Mouse (Mus musculus) thymus, postnatal 4 days (tissue): ENCODE measurements at regions not wholly inside any gene's neighbourhood (a gene's known extent, or its start where the extent isn't known, plus 50 kb on each side); places are given as distances from the start of the nearest gene placed in this dataset.
A peak's percentile ranks its signal among the peaks of the same experiment; 100 is the strongest.

Experiments
- DNase-seq: peaks from one replicate; pipeline ENCODE4 v3.0.0; 2021

DNA sequence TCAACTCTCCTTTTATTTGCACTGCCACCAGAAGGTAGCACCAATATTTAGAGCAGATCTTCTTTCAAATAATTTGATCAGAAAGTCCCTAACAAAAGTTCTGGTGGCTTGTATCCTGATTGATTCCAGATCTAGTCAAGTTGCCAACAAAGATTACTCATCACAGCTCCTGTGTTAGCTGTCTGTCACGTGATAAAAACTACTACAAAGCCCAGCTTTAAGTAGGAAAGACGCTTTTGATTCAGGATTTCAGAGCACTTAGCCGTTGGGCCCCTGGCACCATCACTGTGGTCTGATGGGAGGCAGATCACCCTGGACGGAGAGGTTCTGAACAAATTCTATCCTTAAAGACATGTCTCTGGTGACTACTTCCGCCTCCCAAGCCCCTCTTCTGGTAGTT lies 241.6 kb upstream of the Il12b start:
- DNase-seq, result no peak

DNA sequence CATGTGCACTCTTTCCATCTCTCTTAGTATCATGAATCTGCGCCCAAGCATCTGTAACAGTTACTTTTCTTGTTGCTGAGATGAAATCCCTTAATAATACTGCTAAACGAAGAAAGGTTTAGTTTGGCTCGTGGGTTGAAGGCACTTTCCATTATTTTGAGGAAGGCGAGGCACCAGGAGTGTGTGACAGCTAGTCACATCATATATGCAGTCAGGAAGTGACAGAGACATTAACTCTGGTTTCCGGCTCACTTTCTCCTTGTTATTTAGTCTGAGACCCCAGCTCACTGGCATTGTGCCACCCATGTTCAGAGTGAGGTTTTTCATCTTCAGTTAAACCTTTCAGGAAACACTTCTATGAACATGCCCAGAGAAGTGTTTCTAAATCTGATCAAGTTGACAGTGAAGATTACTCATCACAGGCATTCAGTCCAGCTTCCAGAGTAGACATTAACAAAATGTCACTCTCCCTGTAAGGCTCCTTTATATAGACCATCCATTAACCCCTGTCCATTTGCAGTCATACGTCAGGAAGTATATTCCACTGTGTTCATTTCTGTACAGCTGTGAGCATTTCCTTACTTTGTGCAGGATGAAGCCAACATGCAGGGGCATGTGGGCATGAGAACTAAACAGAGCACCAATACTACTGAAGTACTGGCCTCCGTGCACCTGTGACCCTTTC lies 238.0 kb upstream of the Il12b start:
- no peak for DNase-seq

DNA sequence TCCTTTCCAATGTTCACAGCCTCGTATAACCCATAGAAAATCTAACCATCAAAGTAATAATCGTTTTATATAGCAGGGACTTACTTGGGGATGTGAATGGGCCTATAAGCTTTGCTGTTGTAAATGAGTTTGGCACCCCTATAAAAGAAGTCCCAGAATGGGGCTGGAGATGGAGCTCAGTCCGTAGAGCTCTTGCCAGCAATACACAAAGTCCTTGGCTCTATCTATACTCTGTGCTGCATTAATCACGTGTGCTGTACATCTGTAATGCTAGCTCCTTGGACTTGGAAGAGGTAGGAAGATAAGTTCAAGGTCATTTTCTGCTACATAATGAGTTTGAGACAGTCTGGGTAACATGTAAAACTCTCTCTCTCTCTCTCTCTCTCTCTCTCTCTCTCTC lies 236.8 kb upstream of the Il12b start:
- no peak for DNase-seq

DNA sequence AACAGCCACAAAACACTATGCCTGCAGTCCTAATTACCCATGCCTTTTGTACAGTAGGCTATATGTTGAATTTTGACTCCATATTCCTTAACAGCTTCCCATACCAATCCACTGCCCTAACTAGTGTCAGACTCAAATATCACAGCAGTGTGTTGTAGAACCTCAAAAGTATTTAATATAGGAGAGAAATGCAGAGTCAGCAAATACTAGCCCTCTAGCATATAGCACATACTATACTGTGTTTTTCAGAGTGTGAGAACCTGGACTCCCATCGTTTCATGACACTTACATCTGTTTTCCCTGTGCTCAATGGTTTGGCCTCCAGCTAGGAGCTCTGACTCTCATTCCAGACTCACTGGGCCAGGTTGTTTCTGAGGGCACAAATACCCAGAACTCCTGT lies 236.1 kb upstream of the Il12b start:
- DNase-seq, result no peak

DNA sequence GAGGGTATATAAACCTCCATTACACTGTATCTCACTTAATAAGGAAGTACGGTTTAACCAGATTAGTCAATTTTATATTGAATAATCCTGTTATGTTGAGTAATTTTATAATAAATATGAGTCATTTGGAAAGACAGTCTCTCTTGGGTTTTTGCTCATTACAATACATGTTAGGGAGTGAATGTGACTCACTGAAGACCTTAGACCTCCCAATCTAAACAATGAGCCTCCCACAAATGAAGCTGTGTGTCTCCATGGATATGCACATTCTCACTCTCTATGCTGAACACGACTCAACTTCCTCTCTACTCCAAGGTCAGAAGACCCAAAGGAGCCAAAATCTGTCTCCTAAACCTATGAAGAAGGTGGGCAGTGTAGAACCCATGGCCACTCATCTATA lies 235.7 kb upstream of the Il12b start:
- no peak for DNase-seq

DNA sequence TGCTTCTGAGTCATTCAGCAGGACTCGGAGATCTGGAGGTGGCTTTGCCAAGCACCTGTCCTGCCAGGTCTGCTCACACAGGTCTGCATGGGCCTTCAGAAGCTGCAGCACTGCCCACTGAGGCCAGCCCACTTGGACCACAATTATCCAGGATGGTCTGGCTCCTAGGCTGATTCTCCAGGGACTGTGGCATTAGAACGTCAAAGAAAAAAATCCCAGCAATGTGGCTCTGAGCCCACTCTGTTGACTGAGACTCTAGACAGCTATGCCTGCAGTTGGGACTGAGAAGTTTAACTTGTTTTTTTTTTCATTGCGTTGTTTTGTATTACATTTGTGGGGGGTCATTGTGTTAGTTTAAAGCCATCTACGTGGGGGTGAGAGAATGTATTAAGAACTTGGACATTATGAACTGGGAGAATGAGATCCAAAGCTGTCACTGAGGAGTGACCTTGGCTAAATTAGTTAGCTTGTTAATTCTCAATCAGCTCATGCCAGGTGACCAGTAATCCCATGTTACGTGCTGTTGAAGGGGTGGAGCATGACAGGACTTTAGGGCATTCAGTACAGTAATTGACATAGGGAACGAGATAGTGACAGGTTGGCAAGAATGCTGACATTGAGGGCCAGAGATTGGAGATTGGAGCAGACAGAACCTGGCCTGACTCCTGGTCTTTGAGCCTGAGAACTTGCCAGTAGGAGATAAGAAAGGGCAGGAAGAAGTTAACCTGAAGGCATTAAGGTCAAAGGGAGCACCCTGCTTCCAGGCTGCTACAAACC lies 232.0 kb upstream of the Il12b start:
- DNase-seq, result no peak

DNA sequence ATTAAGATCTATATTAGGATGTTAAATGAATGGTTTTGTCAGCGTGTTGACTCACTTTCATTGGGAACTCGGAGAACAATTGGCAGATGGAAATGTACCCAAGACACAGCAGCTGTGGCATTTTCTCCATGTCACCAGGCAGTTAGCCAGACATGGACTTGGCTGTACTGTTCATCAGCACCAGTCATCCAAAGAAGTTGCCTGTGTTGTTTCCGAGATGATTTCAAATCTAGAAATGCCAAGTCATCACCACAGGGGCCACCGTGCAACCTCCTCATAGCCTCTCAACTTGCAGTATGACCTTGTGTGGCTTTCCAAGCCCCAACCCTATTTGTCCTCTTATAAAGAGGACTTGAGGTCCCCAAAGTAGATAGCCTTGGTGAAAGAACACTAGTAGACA lies 227.4 kb upstream of the Il12b start:
- DNase-seq, result no peak

DNA sequence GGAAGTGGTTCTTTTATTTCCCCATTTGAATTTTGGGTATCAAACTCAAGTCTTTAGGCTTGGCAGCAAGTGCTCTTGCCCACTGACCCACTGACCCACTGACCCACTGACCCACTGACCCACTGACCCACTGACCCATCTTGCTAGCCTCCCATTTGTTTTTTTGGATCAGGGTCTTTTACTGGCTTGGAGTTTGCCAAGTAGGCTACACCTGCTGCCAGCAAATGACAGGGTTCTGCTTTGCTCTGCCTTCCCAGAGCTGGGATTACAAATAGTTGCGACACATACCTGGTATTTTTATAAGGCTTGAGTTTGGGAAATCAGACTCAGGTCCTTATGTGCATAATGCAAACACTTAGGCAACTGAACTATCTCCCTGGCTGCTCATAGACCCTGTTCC lies 226.7 kb upstream of the Il12b start:
- DNase-seq, result no peak

DNA sequence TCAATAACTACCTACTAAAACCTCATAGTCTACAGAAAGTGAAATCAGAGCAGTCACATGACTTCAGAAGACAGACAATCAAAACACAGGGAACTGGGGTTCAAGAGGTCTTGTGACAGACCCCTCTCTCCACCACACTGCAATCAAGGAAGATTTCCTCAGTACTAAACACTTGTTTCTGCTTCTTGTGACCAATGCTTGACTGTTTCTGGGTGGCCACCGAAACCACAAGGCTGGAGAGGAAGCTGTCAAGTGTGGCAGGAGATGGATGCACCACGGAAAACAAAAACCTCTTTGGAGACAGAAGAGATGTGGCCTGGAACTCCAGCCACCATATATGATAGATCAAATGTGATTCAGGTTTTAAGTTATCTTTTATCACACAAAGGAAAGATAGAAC lies 225.3 kb upstream of the Il12b start:
- DNase-seq, result no peak

DNA sequence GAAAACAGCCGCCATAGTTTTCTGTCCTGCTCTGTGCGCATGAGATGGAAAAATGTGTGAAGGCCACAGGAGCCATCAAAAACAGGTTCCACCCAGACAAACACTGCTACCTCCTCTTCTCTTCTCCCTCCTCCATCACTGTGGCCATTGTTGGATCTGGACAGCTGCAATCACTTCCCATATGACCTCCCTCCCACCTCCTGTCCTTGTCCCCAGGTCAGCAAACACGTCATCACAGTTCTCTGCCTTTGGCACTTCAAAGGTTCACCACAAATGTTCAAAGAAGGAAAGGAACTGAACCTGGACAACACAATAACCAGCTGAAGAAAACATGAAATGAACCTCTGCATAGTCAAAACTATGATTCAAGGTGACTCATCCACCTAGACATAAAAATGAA lies 220.2 kb upstream of the Il12b start:
- DNase-seq, result no peak

DNA sequence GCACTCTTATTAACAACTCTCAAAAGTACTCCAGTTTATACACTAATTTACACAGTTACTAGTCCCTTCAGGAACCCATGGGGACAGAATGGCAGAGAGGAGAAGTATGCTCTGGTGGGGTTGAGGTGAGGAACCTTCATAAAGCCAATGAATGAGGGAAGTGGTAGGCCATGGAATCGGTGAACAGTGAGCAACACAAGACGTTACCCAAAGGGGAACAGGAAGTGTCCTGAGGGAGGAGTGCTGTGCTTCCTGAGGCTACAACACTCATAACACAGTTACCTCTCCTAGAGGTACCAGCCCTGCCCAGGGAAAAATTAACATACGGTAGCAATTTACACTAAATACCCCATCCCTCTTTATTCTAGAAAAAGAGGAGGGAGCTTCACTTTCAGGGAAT lies 216.0 kb upstream of the Il12b start:
- no peak for DNase-seq

DNA sequence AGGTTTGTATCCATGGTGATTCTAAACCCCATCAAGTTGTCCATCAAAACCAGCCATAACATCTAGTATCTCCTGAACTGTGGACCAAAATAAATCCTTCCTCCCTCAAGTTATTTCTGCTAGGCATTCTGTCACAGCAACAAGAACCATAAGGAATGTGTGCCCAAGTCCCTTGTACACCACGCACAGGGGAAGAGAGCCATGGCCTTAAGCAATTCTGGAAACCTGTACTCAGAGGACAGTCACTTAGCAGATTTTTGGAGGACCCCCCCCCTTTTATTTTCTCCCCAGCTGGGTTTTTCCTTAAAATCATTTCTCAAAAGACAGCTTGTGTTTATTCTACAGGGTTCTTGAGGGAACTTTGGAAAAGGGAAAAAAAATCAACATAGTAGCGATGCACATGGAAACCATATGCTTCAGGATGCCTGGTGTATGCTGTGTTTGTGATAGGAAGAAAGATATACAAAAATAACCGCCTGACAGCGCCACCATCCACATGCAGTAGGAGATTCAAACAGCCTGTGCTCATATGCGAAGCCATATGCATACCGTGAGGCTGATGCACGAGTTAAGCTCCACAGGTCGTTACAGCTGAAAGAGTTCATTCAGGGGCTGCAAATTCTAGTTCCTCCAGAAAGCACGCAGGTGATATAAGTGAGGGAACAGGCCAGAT lies 214.5 kb upstream of the Il12b start:
- no peak for DNase-seq

DNA sequence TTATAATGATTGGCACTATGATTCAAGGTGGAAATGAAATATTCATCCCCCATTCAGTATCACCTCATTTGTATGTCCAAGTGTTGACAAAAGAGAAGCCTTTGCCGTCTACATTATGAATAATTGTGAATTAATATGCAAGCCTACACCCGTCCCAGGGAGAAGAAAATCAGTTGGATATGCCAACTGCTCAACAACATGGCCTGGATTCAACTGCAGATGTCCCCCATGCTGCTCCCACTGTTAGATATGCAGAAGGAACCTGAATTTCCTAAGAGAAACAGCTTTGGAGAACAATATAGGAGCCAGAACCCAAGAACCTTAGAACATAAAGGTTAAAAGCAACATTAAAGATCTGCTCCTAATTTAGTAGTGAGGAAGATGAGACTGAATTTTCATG lies 211.7 kb upstream of the Il12b start:
- DNase-seq, result no peak

DNA sequence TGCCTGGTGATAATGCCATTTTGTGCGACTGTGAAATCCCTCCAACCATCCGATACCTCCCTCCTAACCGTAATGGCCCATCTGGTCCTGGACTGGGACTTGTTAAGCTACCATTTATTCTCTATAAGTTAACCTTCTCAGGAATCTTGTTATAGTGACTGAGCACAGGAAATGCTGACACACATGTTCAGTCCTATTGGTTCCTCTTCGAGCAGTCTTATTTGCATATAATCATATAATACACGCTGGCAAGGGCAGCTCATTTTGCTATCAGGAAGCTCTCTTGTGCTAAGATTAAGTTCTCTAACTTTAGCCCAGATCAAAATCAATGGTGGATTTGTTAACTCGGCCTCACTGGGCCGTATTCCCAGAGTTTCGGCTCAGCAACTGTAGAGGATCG lies 206.1 kb upstream of the Il12b start:
- no peak for DNase-seq

DNA sequence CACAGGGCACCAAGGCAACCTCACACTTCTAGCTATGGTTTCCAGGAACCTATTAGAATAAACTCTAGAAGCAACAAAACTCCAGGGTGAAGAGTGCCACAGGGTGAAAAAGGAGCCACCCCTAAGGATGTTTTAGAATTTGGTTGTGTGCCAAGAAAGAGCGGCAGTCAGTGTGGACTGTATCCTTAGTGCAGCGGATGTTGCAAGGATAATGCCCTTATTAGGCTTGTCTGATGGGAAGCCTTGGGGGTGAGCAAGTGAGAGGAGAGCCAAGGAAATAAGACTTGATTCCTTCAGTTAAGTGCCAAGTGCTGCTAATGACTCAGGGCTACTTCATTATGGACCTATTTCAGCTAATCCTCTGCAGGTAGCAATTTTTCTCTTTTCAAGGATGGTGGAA lies 197.1 kb upstream of the Il12b start:
- no peak for DNase-seq

DNA sequence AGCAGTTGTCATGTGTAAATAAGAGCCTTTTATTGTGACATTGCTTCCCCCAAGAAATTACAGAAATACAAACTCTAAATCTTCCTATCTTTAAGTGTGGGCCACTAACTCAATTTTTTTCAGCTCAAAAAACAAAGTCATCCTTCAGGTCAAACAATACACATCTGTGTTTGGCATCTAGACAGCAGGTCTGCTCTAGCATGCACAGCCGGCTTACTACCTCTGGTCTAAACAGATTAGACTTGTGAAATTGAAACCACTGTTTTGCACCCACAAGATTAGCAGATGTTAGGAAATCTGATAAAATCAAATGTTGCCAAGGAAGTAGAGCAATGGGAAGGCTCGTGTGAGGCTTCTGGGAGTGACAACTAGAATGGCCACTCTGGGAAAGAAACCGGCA lies 195.5 kb upstream of the Il12b start:
- no peak for DNase-seq

DNA sequence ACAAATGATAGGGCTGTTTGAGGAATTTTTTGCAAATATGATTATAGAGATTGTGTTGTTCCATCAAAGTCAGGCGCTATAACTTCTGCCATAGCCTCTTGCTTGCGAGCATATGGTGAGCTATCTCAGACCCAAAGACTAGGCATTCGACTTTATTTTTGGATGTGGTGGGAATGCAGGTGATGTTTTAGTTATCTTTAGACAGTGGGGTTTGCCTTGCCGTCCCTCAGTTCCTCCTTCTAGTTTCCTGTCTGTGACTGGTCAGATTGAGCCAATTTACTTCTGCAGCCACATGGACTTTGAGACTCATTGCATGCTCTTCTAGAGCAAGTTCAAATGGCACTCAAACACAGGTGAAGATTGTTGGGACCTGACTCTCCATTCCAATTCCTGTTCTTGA lies 193.0 kb upstream of the Il12b start:
- DNase-seq, result no peak

DNA sequence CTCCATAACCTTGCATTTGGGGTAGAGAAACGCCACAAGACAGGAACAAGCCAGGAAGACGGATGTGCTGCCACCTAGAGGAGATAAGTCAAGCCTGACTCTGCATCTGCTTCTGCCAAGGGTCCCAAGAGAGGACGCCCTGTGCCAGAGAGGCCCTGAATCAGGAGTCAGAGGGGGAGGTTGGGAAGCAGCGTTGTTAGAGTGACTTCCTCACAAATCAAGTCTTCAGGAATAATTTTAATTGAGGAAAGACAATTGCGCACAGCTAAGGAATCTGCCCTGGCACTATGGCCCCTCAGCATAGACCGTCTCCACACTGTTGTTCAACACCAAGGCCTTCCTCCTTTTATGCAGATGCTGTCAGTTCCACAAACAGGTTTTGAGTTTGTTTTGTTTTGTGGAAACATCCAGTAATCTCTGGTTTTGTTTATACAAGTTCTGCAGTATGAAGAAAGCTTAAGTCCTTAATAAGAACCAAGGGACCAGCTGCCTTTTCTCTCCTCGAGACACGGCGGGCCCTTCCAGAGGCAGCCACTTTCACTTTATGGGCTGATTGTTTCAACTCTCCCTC lies 187.9 kb upstream of the Il12b start:
- peak; percentile 48 for DNase-seq

DNA sequence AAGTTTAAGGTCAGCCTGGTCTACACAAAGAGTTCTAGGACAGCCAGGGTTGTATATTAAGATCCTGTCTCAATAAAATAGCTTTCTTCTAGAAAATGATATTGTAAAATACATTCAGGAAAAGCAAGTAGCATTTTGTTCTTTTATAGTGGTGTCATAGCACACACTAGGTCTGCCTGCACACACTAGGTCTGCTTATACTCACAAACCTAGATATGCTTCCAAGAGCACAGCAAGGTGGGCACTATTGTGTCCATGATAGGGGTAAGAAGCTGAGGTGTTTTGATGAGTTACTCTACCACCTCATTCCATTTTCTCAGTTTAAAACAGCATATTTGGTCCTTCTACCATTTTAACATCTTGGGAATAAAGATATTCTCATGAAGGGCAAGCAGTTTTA lies 185.8 kb upstream of the Il12b start:
- DNase-seq, result no peak

DNA sequence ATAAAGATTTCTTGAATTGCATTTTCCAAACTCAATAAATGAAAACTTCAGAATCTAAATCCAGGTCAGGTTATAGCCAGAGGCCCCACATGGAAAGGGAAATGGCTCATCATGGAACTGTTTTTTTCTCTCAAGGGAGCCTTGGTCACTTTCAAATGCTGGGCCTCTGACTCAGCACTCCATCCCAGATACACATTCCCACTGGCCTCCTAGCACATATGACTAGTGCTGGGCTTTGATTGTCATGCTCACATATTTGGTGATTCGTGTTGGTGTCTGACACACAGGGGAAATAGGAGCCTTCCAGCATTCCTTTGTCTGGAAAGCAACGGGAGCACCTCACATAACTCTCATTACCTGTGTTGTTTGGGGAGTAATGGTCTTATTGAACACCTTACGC lies 183.5 kb upstream of the Il12b start:
- no peak for DNase-seq

DNA sequence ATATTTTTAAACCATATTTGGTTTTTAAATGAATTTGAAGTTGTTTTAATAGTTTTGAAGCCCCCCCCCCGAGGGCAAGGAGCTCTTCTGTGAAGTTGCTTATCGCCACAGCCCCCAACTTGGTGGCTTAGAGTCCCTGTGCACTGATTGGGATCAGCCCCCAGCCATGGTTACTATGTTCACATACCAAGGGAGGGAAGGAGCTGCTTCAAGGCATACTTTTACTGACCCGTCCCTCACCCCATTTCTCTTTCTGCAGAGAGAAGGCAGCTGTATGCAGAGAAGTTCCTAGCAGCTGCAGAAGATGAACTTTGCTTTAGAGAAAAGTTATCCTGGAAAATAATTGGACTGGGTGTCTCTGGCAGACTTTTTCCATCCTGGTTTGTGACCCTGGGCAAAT lies 179.9 kb upstream of the Il12b start:
- DNase-seq, result no peak

DNA sequence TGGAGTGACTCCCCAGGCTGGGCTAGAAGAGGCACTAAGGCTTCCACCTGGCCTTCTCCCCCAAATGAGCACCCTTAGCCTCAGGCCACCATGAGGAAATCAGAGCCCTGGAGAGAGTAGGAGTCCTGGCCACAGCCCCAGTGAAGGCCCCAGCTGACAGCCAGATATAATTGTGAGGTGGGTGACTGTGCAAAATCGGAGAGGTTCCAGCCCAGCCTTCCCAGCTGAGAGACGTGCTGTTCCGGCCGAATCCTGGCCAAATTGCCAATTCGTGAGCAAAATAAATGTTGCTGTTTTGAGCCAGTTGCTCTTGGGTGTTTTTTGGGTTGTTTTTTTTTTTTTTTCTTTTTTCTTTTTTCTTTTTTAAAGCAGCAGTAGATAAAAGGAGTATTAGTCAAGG lies 169.9 kb upstream of the Il12b start:
- DNase-seq, result no peak

DNA sequence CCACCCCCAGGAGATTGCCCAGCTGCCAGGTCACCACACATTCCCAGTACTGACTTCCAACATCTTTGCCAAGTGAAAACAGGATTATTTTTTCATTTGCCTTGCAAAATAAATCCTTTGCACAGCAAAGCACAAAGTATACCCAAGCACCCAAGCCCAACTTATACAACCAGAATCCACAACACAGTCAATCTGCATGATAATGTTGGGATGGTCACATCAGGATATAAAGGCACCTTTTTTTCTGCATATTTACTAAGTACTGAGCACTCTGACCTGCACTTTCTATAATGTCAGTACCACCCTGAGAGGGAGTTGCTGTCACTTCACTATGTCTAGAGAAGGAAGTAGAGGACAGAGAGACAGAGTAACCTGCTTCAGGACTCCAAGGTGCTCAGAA lies 164.4 kb upstream of the Il12b start:
- no peak for DNase-seq

DNA sequence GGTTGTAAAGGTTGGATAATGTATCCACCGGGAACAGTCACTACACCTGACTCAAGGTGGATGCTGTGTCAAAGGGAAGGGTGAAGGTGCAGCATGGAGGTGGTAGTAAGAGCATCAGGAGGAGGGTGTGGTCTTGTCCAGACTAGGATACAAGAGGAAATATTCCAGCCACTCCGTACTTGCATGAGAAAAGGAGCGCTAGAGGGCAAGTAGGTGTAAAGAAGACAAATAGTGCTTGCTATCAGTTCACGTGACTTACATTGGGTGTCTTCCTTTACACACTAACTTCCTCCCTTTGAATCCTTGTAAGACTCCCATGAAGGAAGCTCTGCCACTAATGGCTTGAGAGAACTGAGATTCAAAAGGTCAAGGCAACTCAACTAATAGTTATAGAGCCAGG lies 161.8 kb upstream of the Il12b start:
- no peak for DNase-seq
